Mouse (Mus musculus) brain, embryonic 14.5 days (tissue): ENCODE measurements around the gene Itih2.

Experiments
- CTCF ChIP-seq: fragments of 200-500 bp; IDR thresholded peaks from 2 replicates; pipeline ENCODE4 v1.5.1; 2012; ENCODE audit warnings: inconsistent platforms, mild to moderate bottlenecking, moderate library complexity, borderline replicate concordance; ENCODE audit not compliant: insufficient read depth, insufficient read length; ENCODE audit errors: extremely low read depth
- POLR2A ChIP-seq: fragments of 200-500 bp; IDR thresholded peaks from 2 replicates; pipeline ENCODE4 v1.6.1; 2012; ENCODE audit warnings: mild to moderate bottlenecking, inconsistent platforms, borderline replicate concordance; ENCODE audit not compliant: poor library complexity, insufficient read depth, insufficient read length, severe bottlenecking; ENCODE audit errors: extremely low read depth

DNA sequence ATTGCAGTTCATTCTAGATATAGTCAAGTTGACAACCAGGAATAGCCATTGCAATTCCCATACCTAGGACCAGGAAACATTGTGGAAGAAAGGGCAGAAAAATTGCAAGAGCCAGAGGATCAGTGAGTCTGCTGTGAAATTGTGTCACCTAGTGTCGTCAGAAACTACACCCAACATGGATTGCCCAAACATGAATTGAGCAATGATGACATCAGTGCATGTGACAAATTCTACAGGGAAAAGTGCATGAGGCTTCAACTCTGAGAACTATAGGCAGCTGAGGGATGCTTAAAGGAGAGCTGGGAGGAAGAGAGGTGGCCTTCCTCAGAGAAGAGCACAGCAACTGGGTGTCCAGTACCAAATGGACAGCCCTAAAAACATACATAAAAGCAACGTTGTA lies 6.1 kb upstream of the Itih2 start:
- TF ChIP-seq CTCF, result no peak
- no peak for TF ChIP-seq POLR2A
